Mouse (Mus musculus) embryo, embryonic 10 days (tissue): ENCODE measurements at regions not wholly inside any gene's neighbourhood (a gene's known extent, or its start where the extent isn't known, plus 50 kb on each side); places are given as distances from the start of the nearest gene placed in this dataset.
"Not testable (repeated sequence)": the region's sequence is repeated elsewhere in the genome, so short reads cannot be mapped to it uniquely, and the experiment has no call there.

ENCODE experiments used
- DNase-seq: peaks from one replicate; pipeline ENCODE4 v3.0.0-alpha.2; 2015; ENCODE audit warnings: low spot score

DNA sequence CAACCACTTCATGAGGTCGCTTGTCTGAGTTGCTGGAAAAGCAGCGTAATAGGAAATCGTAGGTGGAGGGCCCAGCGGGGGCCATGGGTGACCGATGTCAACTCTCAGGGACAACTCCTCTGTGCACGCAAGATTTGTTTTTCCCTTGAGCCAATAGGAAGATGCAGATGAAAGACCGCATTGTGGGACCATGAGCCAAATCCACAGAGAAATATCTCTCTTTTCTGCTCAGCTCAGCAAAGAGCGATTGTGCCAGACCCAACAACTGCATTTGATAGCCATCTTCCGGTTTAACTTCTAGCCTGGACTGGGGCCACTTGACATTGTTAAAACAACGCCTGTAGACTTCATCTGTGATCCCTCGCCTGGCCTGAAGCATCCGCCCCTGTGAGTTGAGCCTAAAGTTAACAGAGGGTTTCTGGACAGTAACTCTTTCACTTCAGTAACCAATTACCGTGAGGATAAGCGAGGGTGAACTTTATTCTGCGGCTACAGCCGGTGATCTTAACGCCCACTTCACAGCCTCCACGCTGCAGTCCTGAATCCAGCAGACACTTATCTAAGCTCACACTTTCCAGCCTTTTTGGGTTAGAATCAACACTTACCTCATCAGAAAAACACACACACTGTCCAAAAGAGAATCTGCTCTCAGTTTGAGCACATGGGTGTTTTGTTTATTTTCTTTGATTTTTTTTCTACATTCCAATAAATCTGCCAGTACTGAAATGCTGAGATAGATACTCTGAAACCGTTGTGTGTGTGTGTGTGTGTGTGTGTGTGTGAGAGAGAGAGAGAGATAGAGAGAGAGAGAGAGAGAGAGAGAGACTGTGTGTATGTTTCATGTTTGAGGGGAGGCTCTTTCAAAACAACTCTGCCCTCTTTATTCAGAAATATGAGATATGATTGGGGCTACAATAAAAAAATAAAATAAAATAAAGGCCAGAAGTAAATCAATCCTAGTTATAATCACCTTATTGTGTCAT lies 111.9 kb downstream of the Tomm20 start:
- DNase-seq, result peak; percentile 52

DNA sequence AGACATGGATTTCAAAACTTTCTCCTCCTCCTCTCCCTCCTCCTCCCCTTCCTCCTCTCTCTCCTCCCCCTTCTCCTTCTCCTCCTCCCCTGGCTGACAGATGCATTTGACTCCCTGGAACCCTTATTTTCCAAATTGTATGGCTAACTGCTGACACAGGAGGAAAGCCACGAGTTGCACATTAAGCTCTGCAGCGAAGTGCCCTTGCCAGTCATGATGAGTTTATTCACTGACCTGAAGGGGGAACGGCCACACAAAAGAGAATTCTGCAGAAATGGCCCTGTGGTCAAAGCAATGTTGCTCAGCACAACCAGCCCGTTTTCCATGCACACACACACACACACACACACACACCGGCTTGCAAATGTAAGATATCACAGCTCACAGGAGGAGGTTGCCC lies 112.6 kb downstream of the Tomm20 start:
- DNase-seq, result peak; percentile 30

DNA sequence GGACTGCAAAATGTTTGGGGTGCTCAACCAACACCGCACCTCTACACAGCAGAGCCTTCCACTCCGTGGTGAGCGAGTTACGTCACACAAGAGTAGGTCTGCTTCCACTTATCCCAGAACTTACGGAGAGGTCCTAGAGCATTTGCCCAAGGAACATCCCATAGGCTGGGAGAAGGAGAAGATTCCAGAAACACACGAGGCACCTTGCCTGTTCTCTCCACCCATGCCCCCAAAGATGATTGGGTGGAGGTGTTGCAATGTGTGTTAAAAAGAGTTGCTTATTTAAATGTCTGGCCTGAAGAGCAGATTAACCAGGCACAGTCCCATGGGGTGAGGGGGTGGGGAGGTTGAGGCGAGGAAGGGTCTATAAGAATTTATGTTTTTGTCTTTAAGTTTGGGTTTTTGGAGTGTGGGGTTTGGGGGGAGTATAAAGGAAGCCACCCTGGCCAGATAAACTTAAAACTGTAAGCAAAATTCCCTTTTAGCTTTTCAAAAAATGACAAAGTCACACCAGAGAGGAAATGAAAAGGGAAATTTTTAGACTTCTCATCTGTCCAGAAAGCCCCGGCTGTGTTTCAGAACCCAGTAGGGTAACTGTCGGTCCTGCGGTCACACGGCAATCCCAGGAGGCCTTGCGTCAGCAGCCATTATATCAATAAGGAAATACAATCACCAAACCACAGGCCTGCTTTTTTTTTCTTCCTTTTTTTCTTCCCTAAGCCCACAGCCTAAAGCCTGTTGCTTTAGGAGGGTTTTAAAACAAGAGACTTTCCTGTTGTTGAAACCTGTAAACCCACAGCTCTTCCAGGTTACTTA lies 113.3 kb downstream of the Tomm20 start:
- DNase-seq, result no peak

DNA sequence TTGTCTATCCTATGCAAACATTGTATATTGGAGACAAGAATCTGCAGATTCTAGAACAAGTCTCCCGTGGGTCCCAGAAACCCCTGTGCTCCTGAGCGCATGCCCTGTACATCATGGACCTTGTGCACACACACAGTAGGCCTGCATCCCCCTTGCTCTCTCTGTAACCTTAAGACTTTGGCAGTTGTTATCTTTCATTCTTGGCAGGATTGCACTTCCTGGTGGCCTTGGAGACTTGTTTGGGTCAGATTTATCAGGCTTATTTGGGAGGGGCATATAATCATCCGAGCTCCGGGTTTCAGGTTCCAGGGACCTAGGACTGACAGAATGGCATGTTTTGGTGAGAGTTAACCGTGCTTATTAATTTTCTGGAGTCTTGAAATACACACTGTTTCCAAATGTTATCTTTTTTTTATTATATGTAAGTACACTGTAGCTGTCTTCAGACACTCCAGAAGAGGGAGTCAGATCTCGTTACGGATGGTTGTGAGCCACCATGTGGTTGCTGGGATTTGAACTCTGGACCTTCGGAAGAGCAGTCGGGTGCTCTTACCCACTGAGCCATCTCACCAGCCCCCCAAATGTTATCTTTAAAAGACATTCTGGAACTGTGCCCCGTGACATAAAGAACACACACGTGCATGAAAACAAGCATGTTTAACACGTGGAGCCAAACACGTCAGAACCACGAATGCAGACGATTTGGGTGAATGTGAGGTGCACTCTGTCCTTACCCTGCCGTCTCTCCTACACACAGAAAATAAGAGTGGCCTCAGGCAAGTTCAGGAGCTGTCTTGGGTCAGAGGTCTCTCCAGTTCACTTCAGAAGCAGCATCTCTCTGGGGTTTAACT lies 114.1 kb downstream of the Tomm20 start:
- no peak for DNase-seq

DNA sequence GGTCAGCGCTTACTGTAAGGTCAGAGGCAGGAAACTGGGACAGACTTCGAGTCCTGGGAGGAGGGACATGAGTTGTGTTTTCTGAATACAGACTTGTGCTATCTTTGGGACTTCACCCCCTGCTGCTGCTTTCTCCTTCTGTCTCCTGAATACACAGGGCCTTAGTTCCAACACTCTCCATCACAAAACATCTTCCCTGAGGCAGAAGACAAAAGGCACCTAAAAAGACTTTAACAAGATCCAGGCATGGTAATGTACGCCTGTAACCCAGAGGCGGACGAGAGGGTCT lies 115.5 kb downstream of the Tomm20 start:
- no peak for DNase-seq

- no peak for DNase-seq
These were observed 116.0 kb downstream of the Tomm20 start for GRCm38 (mm10) chr8:126829376-126830241.

GRCm38 (mm10) chr8:126827681-126828383 lies 117.8 kb downstream of the Tomm20 start:
- DNase-seq, result no peak

DNA sequence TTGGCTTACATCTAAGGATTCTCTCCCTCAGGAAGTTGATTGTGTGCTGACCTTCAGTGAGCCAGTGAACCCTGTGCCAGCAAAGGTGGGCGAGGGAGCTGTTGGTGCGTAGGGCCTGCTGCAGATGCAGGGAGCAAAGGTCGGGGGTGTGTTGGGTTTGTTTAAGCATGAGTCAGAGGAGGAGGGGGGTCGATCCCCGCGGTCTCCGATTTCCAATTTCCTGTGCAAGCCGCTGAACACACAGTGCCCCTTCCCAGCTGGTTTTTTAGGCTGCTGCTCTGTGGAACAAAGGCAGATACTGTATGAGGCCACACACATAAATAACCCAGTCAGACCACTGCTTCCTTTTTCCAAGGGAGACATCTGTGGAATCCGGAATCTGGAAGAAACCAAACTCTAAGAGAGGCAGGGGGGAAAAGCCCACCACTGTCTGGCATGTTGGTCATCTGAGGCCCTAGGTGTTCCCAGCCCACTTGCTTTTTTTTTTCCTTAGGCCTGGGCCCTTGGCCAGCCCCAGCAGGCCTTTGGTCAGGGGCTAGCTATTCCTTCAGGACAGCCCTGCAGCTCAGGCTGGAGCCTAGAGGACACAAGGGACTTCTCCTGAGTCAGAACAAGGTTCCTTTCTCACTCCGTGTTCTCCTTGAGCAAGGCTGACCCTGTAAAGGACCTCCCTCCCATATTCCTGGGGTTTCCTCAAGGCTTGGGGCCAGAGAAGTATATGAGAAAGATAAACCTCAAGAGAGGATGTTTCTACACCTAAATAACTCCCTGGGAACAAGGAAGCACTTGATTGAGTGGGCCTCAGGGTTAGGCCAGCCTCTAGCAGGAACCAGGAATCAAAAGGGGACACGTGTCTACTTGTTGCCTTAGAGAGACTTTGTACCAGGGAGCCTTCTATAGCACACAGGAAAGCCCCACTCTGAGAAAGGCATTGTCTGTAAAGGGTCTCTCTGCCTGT lies 119.0 kb downstream of the Tomm20 start:
- DNase-seq, result peak; percentile 93

GRCm38 (mm10) chr8:126825877-126826276 lies 119.8 kb downstream of the Tomm20 start:
- peak; percentile 72 for DNase-seq

DNA sequence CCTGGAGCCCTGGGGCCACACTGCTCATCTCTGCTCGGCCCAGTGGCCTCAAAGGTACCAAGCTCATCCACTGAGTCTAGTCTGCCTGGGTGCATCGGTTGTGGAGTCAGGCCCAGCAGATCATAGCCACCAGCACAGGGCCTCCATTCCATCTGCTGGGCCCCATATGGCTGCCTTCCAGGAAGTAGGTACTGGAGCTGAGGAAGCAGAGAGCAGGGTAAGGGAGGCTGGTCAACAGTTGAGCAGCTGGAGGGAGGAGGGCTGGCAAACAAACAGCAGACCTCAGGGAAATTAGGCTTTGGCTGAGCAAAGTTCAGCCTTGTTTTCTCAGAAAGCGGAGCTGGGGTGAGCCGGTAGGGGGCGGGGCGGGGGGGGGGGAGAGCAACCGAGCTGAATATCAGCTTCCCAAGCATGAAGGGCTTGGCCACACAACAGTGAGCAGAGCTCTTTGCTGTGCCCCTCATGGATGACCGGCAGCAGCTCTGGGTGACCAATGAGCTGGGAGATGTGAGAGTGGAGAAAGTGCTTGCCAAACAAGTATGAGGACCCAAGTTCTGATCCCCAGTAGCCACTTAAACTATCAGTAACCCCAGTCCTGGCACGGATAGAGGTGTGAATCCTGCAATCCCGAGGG lies 121.0 kb downstream of the Tomm20 start:
- peak; percentile 61 for DNase-seq

DNA sequence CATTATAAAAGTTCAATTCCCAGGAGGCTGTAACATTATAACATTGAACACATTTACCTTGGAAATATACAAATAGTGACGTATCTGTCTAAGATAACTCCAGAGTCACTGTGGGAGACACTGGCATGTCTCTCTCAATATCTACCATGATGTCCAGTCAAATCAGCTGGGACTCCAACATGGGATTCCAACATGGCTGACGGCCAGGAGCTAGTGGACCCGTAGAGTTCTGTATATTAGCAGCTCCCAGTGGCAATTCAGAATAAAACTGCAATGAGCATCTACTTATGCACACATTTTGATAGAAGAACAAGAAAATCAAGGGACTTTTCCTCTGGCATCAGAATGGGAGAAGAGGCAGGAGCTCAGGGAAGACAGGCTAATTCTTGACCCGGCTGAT lies 123.4 kb downstream of the Tomm20 start:
- DNase-seq, result no peak

- DNase-seq, result no peak
These were observed 124.4 kb downstream of the Tomm20 start for GRCm38 (mm10) chr8:126821279-126821678.

- DNase-seq, result no peak
These were observed 125.1 kb downstream of the Tomm20 start for GRCm38 (mm10) chr8:126820502-126820901.

GRCm38 (mm10) chr8:126819261-126819660 lies 126.4 kb downstream of the Tomm20 start:
- no peak for DNase-seq

GRCm38 (mm10) chr8:126816155-126816554 lies 129.5 kb downstream of the Tomm20 start:
- DNase-seq, result no peak

- no peak for DNase-seq
These were observed 131.2 kb downstream of the Tomm20 start for GRCm38 (mm10) chr8:126814427-126814826.

- no peak for DNase-seq
These were observed 132.0 kb downstream of the Tomm20 start for GRCm38 (mm10) chr8:126813621-126814020.

DNA sequence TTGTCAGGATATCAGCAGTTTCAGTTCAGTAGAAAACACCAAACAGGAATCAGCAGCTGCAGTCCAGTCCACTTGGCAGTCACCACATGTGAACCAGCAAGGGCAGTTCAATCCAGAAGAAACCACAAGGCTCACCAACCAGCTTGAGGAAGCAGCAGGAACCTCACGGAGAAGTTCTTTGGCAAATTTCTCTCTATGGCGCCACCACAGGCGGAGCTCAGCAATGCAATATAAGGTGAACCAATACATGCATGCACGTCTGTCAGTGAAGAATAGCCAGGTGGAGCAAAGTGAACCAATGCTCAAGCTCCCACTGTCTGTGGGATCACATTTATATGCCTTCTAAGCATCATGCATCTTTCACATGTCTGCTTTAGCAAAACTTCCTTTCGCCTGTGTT lies 132.9 kb downstream of the Tomm20 start:
- no peak for DNase-seq

DNA sequence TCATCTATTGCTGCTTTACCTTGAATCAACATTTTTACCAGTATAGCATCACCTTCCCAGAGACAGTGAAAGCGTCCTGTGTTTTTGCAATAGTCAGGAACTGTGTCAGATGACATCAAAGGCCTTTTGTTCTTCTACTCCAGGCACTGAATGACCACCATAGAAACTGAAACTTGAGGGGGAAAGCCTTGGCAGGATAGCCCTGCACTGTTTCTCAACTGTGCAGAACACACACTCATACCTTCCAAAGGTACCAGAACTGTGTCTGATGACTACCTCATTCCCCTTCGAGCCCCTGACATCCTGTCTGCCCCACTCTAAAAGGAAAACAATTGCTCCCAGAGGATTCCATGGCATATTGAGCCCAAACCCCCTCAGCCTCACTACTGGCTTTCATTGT lies 134.3 kb downstream of the Tomm20 start:
- not testable (repeated sequence) for DNase-seq
